Mouse (Mus musculus) olfactory bulb, adult 2 months (tissue): ENCODE measurements around the gene Dok1.

Experiments used
- CTCF ChIP-seq: fragments of 200-500 bp; IDR thresholded peaks from 2 replicates; pipeline ENCODE4 v1.5.1; 2012; ENCODE audit warnings: low read depth, mild to moderate bottlenecking, low read length, moderate library complexity; ENCODE audit not compliant: insufficient read depth
- POLR2A ChIP-seq: fragments of 200-500 bp; IDR thresholded peaks from 2 replicates; pipeline ENCODE4 v1.6.1; 2012; ENCODE audit warnings: mild to moderate bottlenecking, low read depth, low read length, moderate library complexity; ENCODE audit not compliant: insufficient read depth

- TF ChIP-seq POLR2A: no peak
- no peak for TF ChIP-seq CTCF
Observed at GRCm38 (mm10) chr6:83069488-83070246, 36.4 kb upstream of the Dok1 start.
